Mouse (Mus musculus) heart, embryonic 12.5 days (tissue): Measurements from ENCODE around the gene 3110040M04Rik. TPM values are rescaled to one million over a fixed set of nuclear protein-coding genes. Genes with fewer than 3 reads are reported as not detected.
"Not testable (repeated sequence)": the region's sequence is repeated elsewhere in the genome, so short reads cannot be mapped to it uniquely, and the experiment has no call there.

ENCODE experiments used
- ATAC-seq: fragments of 200-750 bp; cut with Nextera tagmentation; 2 replicates; pipeline ENCODE4 v1.8.0; 2017; ENCODE audit warnings: moderate TSS enrichment, moderate library complexity; ENCODE audit not compliant: insufficient number of reproducible peaks, low FRiP score
- H3K27ac ChIP-seq: fragments of 300-500 bp; sonication (generic); 2 replicates; pipeline ENCODE4 v1.5.1; 2016; ENCODE audit warnings: mild to moderate bottlenecking, moderate library complexity; ENCODE audit not compliant: poor library complexity, severe bottlenecking
- H3K27me3 ChIP-seq: fragments of 300-500 bp; sonication (generic); replicated peaks from 2 replicates; pipeline ENCODE4 v1.6.1; 2016; ENCODE audit warnings: mild to moderate bottlenecking, moderate library complexity
- H3K36me3 ChIP-seq: fragments of 300-500 bp; sonication (generic); 2 replicates; pipeline ENCODE4 v1.6.1; 2016; ENCODE audit warnings: mild to moderate bottlenecking, moderate library complexity
- H3K4me1 ChIP-seq: fragments of 300-500 bp; sonication (generic); replicated peaks from 2 replicates; pipeline ENCODE4 v1.6.1; 2016; ENCODE audit warnings: mild to moderate bottlenecking
- H3K4me2 ChIP-seq: fragments of 300-500 bp; sonication (generic); 2 replicates; pipeline ENCODE4 v1.6.1; 2016; ENCODE audit warnings: mild to moderate bottlenecking, moderate library complexity
- H3K4me3 ChIP-seq: fragments of 300-500 bp; sonication (generic); 2 replicates; pipeline ENCODE4 v1.5.1; 2016; ENCODE audit warnings: mild to moderate bottlenecking
- H3K9ac ChIP-seq: fragments of 300-500 bp; sonication (generic); 2 replicates; pipeline ENCODE4 v1.6.1; 2016; ENCODE audit warnings: mild to moderate bottlenecking, moderate library complexity
- H3K9me3 ChIP-seq: fragments of 300-500 bp; sonication (generic); replicated peaks from 2 replicates; pipeline ENCODE4 v1.6.1; 2016; ENCODE audit warnings: mild to moderate bottlenecking, moderate library complexity
- WGBS: fragments of 180-500 bp; shearing (Covaris S2); methylation state at CpG from one replicate; pipeline ENCODE4 v1.1.7; 2016; 5-methylcytosine and 5-hydroxymethylcytosine counted together
- polyA plus RNA-seq: library from polyadenylated mRNA; unstranded; fragments of >200 nt; fragmentation: Nextera tagmentation; extraction: Ambion mirVana; gene quantifications from 2 replicates; pipeline ENCODE4 v1.2.1, GENCODE M21; 2016

The 3110040M04Rik gene
- 0.36 and 0.55 TPM in 2 replicates for polyA plus RNA-seq

DNA sequence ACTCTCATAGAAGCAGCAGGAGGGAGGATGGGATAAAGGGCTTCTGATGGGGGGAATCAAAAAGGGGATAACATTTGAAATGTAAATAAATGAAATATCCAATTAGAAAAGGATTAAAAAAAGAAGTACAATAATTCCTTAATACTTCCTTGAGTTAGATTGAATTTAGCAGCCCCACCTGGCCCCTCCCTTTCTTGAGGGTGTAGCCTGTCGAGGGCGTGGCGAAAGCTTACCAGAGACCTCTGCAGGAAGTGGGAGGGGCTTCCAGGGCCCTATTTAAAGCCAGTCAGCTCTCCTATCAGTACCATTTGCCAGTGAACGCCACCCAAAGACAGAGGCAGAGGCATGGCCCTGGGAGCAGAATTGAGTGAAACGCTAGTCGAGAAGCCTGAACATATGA is at the start of gene 3110040M04Rik:
TSS of gene 3110040M04Rik (plus strand) at position 304 of the 400 bp plus-strand sequence.
- H3K27ac ChIP-seq, result not testable (repeated sequence)

DNA sequence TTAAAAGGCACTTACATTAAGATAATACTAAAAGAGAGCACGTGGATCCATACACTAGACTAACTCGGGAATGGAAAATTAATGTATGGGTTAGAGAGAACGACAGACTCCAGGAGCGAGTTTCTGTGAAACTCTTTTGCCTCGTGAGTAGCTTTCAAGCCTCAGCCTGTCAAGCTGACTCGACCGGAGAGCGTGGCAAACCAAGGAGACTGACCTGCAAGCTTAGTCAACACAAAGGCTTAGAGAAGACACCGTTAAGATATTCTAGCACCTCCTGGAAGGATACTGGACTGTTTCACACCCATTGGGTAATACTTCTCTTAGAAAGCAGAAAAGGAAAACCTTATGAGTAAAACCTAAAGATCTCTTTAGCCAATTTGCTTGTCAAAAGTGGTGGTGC is 49.8 kb upstream of the 3110040M04Rik start:
- WGBS, result 85% methylated on average over 9 of the region's 9 CpGs
- not testable (repeated sequence) for H3K4me3 ChIP-seq, H3K9me3 ChIP-seq, H3K4me2 ChIP-seq, H3K9ac ChIP-seq, ATAC-seq, H3K36me3 ChIP-seq, H3K27ac ChIP-seq, H3K27me3 ChIP-seq
- peaks cover 33% of the 10 kb centered on the region for H3K4me1 ChIP-seq

More for the DNA sequence above, at the start of gene 3110040M04Rik:
- not testable (repeated sequence) for H3K4me1 ChIP-seq, ATAC-seq, H3K4me2 ChIP-seq, H3K4me3 ChIP-seq, H3K27me3 ChIP-seq, H3K9ac ChIP-seq, H3K36me3 ChIP-seq, H3K9me3 ChIP-seq
- WGBS, result no CpG with 5 or more reads among the region's 6 CpGs

DNA sequence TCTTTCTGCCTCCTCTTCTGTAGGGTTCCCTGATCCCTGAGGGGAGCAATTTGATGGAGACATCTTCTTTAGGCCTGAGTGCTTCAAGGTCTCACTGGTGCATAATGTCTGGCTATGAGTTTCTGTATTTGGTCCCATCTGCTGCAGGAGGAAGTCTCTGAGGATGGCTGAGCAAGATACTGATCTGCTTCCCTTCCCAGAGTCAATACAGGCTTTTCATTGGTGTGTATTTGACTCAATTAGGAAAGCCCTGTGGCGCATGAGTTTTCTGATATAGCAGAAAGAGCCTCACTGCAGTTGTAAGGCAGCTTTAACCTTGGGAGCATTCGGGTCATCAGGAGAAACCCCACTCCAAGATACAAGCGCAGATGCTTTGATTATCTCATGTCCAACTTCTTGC is 47.8 kb upstream of the 3110040M04Rik start:
- no peaks in the 10 kb centered on the region for H3K36me3 ChIP-seq
- H3K27me3 ChIP-seq, result no peaks in the 10 kb centered on the region
- WGBS, result 79% methylated on average over 3 of the region's 3 CpGs
- H3K4me2 ChIP-seq, result no peak overlapping the region
- H3K4me3 ChIP-seq, result no peak overlapping the region
- 0 out of 2 replicates have a peak overlapping the region, but pooled peaks have one; percentile 10 for H3K27ac ChIP-seq
- H3K9ac ChIP-seq, result no peak overlapping the region
- no peak for ATAC-seq
- H3K4me1 ChIP-seq, result peaks cover 31% of the 10 kb centered on the region
- no peaks in the 10 kb centered on the region for H3K9me3 ChIP-seq

DNA sequence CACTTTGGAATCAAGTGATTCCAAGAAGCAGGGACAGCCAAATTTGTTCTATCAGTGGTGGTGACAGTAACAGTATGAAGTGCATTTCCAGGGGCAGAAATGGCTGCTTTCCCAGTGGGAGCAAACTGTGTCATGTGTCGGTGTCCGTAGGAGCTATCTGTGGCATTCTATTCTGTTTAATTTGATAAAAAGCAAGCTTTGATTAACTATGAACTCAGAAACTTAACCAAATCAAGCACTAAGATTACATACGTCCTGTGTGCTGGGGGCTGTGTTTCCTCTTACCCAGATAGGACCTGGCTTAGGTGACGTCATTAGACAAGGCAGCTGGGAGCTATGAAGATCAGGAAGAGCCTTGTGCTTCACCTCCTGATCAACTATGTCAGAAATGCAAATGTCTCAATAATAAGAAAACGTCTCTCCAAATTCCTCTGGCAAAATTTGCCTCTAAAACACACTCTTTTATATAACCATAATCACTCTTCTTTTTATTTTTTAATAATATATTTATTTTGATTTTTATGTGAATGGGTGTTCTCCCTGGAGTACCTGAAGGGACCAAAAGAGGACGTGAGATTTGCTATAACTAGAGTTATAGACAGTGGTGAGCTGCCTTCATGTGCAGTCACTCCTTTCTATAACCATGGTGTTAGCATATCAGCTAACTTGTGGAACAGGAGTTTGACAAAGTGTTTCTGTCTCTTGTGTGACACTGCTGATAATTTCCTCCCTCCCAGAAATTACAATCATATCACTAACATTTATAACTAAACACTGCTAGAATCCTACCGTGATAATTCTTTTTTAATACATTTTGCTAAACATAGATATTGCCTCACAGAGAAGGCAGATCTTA is 46.9 kb upstream of the 3110040M04Rik start:
- Histone ChIP-seq H3K4me2 (no peak overlapping the region), H3K36me3 (no peaks in the 10 kb centered on the region), H3K4me3 (no peak overlapping the region), H3K27ac (0 out of 2 replicates have a peak overlapping the region, but pooled peaks have one; percentile 38), H3K9ac (no peak overlapping the region), H3K9me3 (no peaks in the 10 kb centered on the region), H3K4me1 (peaks cover 28% of the 10 kb centered on the region), H3K27me3 (no peaks in the 10 kb centered on the region)
- 37% methylated on average over 7 of the region's 7 CpGs for WGBS
- ATAC-seq, result no peak

DNA sequence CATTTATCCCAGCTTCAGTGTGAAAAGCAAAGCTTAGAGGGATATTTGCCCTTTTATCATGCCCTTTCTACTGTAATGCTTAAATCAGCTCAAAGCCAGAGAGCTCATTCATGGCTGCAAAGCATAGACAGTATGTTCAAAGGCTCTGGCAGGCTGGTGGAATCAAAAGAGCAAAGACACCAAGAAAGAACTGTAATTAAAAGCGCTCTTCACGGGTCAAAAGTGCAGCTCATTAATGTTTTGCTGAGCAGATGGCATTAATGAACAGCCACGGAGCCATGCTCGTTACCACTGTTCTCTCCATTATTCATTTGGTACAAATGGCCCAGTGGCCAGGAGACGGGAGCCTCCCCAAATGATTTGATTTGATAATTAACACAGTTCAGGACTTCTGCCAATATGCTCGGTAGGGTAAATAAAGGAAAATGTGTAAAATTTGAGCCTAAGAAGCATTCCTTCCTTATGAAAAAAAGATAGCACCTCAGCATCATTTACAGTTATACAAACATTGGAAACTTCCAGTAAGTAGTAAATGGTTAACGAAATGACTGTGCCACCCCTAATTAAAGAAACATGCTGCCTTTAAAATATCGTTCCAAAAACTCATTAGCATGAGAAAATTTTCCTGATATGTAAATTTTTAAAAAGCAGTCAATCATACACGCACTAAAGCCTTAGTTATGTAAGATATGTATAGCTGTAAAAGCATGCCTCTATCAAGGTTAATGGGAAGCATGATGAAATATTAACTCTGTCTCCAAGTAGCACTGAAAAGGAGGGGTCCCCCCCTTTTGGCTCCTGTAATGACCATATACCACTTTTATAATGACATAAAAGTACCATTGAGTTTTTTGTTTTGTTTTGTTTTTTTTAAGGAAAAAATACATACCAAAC is 45.7 kb upstream of the 3110040M04Rik start:
- Histone ChIP-seq H3K9ac (no peak overlapping the region), H3K36me3 (no peaks in the 10 kb centered on the region), H3K4me3 (no peak overlapping the region), H3K4me2 (no peak overlapping the region), H3K27me3 (no peaks in the 10 kb centered on the region), H3K27ac (no peak overlapping the region), H3K4me1 (peaks cover 16% of the 10 kb centered on the region), H3K9me3 (no peaks in the 10 kb centered on the region)
- 84% methylated on average over 9 of the region's 9 CpGs for WGBS
- no peak for ATAC-seq

DNA sequence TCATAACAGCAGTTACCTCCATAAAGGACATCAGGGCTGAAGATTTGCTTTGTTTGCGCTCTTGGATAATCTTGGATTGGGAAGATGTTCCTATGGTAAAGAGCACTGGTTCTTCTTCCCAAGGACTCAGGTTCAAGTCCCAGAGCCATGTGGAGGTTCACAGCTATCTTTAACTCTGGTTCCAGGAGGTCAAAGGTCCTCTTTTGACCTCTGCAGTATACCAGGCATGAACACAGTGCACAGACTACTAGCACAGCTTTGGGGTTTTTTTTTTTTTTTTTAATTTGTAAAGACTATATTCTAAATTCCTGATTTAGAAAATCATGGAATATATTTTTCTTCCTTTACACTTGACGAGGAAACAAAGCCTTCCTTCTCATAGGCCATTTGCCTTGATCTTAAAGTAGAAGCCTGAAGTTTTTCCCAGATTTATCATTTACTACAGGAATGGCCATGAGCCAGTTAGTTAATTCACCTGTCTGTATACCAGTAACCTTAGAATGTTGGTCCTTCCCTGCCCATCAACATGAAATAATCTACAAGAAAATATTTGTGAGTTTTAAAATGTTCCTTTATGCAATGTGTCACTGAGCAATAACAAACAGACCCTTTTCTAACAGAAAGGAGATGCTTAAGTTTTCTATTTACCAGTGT is 44.9 kb upstream of the 3110040M04Rik start:
- Histone ChIP-seq H3K27me3 (no peaks in the 10 kb centered on the region), H3K4me3 (no peak overlapping the region), H3K4me1 (peaks cover 12% of the 10 kb centered on the region), H3K36me3 (no peaks in the 10 kb centered on the region), H3K27ac (no peak overlapping the region), H3K9me3 (no peaks in the 10 kb centered on the region), H3K4me2 (no peak overlapping the region), H3K9ac (no peak overlapping the region)
- 82% methylated on average over 2 of the region's 2 CpGs for WGBS
- no peak for ATAC-seq

DNA sequence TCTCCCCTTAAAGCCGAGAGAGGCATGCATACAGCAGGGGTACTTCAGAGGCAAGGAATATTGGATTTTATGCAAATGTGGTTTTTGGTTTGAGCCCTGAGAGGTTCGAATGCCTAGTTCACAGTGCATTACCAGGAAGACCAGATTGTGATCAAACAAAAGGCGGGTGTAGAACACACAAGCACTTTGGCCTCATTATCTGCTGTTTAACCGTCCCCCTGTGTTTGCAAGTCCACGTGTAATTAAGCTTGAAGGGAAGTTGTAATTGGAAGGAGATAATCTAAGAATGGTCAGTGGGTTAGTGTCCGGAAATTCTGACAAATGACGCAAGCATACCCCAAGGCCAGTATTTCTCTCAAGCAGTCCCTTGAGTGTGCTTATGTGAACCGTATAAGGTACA is 37.9 kb upstream of the 3110040M04Rik start:
- H3K4me2 ChIP-seq, result no peak overlapping the region
- no peak for ATAC-seq
- no peaks in the 10 kb centered on the region for H3K36me3 ChIP-seq
- no peak overlapping the region for H3K27ac ChIP-seq
- H3K9me3 ChIP-seq, result no peaks in the 10 kb centered on the region
- no peaks in the 10 kb centered on the region for H3K27me3 ChIP-seq
- 39% methylated on average over 8 of the region's 8 CpGs for WGBS
- no peak overlapping the region for H3K4me3 ChIP-seq
- peaks cover 12% of the 10 kb centered on the region; the same call in 1 of the 2 replicates for H3K4me1 ChIP-seq
- no peak overlapping the region for H3K9ac ChIP-seq

DNA sequence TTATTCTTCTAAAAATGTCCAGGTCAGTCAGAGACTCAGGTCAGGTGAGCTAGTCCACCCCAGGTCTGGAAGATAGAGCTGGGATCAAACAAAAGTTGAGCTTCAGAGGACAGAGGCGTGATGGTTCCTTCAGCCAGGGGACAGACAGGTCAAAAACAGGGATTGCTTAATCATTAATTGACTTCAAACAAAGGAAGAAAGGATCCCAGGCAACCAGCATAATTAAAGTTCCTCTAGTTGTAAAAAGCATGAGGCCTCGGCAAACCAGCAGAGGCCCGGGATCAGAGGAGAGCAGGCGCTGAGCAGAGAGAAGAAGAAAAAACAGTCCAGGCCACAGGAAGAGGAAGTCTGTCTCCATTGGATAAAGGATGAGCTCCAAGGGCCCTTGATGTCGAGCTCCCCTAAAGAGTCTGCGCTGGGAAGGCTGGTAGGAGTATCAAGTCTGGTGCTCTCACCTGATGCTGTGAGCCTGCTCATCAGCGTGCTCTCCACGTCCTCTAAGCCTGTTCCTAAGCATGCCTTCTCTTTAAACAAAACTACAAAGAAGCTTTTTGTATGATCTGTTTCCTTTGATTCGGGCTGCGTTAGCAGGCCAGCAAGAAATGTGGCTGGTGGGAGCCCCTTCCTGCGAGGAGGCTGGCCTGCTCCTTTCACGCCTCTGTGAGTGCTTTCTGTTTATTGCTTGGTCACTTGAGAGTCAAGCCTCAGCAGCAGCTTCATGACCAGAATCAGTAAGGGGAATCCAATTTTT is 36.4 kb upstream of the 3110040M04Rik start:
- Histone ChIP-seq H3K27ac (no peak overlapping the region), H3K9me3 (no peaks in the 10 kb centered on the region), H3K36me3 (no peaks in the 10 kb centered on the region), H3K4me1 (peaks cover 12% of the 10 kb centered on the region; the same call in 1 of the 2 replicates), H3K4me2 (no peak overlapping the region), H3K9ac (no peak overlapping the region), H3K4me3 (no peak overlapping the region), H3K27me3 (no peaks in the 10 kb centered on the region)
- ATAC-seq, result no peak
- WGBS, result 48% methylated on average over 12 of the region's 12 CpGs

DNA sequence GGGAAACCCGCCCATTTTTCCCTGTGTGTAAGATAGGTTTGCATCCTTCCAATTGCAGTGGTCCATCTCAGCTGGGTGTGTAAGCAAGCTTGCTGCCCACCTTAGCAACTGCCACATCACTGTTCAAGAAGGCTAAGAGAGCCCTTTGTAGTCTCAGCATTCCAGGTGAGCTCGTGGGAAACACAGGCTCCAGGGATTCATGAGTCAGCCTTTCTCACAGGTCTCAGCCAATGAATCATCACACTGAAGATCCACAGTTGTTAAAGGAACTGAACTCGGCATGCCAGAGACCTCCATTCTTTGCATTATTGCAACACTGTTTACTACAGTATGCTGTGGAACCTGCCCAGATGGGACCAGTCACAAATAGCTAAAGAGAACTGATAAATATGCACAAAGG is 35.3 kb upstream of the 3110040M04Rik start:
- Histone ChIP-seq H3K9ac (no peak overlapping the region), H3K9me3 (no peaks in the 10 kb centered on the region), H3K27me3 (no peaks in the 10 kb centered on the region), H3K4me1 (peaks cover 12% of the 10 kb centered on the region; the same call in 1 of the 2 replicates), H3K36me3 (no peaks in the 10 kb centered on the region), H3K4me3 (no peak overlapping the region), H3K4me2 (no peak overlapping the region), H3K27ac (no peak overlapping the region)
- 72% methylated on average over 3 of the region's 3 CpGs for WGBS
- ATAC-seq, result no peak
